Mouse (Mus musculus): ENCODE data around the gene Pex7.
A peak's percentile ranks its signal among the peaks of the same experiment; 100 is the strongest.

DNA sequence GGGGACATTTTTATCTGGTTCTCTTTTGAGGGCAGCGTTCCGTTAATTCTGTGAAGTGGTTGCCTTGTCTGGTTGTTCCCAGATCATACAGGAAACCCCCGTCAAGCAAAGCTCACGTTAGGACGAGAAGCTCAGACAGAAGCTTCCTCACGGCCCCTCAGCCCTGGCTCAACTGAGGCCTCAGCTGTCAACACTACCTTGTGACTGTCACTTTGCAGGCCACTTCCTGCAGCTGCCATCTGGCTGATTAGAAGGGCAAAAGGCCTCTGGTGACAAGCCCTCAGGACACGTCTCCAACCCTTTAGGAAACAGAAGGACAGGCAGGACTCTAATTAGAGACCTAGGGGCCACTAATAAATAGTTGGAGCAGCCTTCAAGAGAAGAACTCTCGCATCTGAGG, 92.1 kb downstream of the Pex7 start:
- no peak for TF ChIP-seq TCF12 (IDR thresholded peaks at IDR 0.05; ENCODE audit: low read depth, low read length)
- peak in 1 of 2 experiments; percentile 53; a peak in 2 of 4 replicates for TF ChIP-seq EP300 (IDR thresholded peaks at IDR 0.05; ENCODE audit: low read depth in 1 of 2, low read length in 2 of 2)
- TF ChIP-seq CTCF (IDR thresholded peaks at IDR 0.05 in 2 of 3, conservative IDR thresholded peaks at IDR 0.05 in 1 of 3; ENCODE audit: control insufficient read depth in 1 of 3, insufficient read depth in 1 of 3, low read depth in 2 of 3, low read length in 3 of 3, poor library complexity in 1 of 3, severe bottlenecking in 1 of 3) = no peak
- no peak for TF ChIP-seq SIN3A (IDR thresholded peaks at IDR 0.05; ENCODE audit: low read length)
